Mouse (Mus musculus) ZHBTc4 (cell line): ENCODE measurements at regions not wholly inside any gene's neighbourhood (a gene's known extent, or its start where the extent isn't known, plus 50 kb on each side); places are given as distances from the start of the nearest gene placed in this dataset.

Experiments used
- DNase-seq: peaks from one replicate; pipeline ENCODE4 v3.0.0-alpha.2; 2011; ENCODE audit warnings: low read depth, low spot score

DNA sequence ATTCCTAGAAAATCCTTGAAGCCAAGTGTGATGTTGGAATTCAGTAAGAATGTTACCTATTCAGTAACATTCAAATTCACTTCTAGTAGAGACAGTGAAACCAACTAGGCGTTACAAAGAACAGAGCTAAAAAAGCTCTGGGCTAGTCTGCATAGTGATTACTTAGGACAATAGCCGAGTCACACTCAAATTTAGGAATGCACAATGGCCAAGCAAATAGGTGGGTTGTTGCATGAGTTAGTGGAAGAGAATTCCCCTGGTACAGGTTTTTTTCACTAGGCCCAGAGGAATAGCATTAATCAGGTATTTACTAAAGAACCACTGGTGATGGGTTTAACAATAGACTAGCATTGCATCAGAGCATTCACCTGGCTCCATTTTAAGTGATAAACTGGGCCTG is 337.6 kb downstream of the Ube2dnl2 start:
- DNase-seq = peak; percentile 22

DNA sequence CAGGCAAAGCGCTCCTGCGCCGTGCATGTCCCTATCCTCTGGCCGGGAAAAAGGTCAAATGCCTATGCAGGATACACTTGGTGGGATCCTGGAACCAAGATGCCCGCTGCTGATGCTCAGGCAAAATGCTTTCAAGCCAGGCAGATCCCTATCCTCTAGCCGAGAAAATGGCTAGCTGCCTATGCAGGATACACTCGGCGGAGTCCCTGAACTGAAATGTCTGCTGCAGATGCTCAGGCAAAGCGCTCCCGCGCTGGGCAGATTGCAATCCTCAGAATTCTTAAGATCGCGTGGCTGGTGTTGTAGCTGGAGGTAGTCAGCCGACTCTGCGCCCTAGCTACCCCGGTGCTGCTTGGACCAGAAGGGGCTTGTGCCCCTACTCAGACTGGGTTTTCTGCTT is 348.8 kb downstream of the Ube2dnl2 start:
- DNase-seq = peak; percentile 60
